Mouse (Mus musculus) heart, postnatal 36 days (tissue): ENCODE measurements at regions not wholly inside any gene's neighbourhood (a gene's known extent, or its start where the extent isn't known, plus 50 kb on each side); places are given as distances from the start of the nearest gene placed in this dataset.

Source experiments
- DNase-seq, 2 experiments: peaks; one replicate each; pipeline ENCODE4 v3.0.0; 2021 to 2022
- intact Hi-C: fragments of 180-260 bp; cut with DNase I; formaldehyde crosslinking; loops from one replicate; pipeline ENCODE4 v1.15.1; 2025

DNA sequence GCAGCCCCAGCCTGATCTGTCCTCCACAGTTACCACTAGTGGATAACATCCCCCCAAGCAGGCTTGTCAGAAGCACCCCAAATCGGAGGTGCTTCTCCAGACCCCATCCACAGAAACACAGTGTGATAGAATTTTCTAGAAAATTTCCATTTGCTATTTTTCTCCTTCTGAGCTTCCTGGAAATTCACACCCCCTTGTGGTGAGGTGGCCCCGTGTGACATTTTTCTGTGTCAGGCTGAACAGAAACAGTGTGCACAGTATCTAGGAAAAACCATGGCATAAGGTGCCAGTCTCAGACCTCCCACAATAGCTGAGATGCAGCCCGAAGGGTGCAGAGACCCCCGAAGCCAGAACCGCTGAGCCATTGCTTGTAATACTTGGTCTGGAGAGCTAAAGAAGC lies 155.3 kb upstream of the Mvb12b start:
- no peak for DNase-seq
- intact Hi-C loops, result no loop called here

DNA sequence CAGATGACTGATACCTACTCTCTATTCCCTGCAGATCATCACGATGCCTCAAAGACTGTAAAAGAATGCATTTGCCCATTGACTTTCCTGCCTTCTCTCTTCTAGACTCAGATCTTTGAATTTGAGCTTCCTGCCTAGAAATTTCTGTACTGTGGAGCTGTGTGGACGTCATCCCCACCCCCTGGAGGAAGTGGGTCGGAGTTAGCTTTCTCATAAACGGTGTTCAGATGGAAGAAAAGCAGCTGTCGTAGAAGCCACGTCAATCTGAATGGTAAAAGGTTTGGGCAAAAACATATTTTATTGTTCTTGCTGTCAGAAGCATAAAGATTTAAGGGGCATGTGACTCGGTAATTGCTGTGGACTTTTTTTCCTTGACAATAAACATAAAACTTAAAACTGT lies 154.6 kb upstream of the Mvb12b start:
- no peak for DNase-seq
- intact Hi-C loops, result no loop called here

DNA sequence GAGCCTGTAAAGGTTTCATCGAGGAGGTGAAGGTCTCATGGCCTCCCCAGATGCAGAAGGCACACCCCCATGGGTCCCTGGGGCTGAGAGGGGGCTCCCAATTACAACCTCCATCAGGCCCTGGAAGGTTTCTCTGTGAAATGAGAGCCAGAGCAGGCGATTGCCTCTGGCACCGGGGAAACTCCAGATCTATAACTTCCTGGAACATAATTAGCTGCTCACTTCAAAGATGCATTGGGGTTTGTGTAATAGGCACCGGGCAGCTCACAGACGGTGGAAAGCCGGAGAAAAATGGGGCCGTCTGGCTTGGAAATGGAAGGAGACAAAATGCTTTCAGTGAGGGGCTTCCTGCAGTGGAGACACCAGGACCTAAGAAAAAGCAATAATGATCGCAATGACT lies 151.2 kb upstream of the Mvb12b start:
- intact Hi-C loops, result no loop called here
- DNase-seq, result no peak

DNA sequence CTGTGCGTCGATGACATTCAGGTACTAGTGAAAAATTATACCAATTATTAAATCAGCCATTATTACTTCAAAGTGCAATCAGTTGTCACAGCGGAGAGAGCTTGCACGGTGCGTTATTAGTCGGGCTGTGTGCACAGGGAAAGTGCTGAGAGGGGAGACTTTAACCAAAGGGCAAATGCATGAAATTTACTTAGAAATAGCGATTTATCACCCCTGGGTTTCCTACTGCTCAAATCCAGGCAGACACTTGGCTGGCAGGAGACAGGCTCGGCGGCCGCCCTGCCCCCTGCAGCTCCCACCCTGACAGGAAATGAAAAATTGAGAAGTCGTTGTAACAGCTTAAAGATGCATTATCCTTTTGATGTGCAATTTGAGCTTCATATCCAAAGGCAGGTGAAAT lies 145.5 kb upstream of the Mvb12b start:
- intact Hi-C loops, result no loop called here
- no peak for DNase-seq

DNA sequence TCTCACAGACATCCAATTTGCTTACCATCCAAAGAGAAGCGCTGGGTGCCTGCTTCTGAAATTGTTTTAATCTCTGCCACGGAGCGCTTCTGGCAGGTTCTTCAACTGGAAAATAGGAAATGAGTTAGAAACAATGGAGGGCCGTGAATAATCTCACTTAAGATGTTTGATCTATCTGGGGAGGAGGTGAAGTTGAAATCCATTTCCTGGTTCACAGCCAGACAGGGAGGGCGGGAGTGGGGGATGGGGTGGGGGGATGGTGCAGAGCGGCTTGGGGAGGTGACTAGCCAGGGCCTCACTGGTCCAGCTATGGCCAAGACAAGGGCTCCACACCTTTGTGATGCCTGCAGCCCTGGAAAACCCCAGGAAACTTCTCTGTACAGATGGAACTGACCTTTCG lies 143.7 kb upstream of the Mvb12b start:
- intact Hi-C loops, result no loop called here
- DNase-seq, result no peak

DNA sequence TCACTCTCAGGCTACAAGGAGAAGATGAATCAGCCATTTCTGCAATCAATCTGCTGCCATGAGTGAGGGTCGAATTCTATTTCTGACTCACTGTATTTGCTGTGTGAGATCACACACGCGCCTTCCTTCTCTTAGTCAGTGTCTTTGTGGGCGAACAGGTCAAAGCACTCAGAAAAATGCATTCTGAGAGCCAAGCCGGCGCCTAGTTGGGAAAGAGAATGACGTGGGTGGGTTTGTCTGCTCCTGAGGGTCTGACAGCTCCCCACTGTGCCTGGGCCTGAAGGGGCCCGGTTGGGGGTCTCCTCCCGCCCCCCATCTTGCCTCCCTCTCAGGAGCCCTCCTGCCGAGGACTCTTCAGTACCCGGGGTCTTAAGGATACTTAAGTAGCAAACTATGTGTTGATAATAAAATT lies 143.3 kb upstream of the Mvb12b start:
- intact Hi-C loops, result no loop called here
- no peak for DNase-seq

DNA sequence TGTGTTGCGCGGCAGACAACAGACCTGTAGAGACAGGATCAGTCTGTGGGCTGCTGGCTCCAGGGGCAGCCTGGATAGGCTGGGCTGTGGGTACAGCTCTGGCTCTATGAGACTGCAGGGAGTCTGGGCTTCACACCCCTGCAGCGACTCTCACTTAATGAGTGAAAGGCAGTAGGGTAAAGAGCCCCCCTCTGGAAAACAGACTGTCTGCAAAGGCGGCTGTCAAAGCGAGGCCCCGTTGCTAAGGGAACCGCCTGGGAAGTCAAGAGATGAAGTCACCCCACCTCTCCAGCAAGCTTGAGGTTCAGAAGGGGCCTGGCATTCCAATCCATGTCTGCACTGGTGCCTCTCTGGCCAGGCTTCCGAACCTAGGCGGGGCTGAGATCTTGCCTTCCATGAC lies 139.7 kb upstream of the Mvb12b start:
- no peak for DNase-seq
- intact Hi-C loops, result no loop called here

DNA sequence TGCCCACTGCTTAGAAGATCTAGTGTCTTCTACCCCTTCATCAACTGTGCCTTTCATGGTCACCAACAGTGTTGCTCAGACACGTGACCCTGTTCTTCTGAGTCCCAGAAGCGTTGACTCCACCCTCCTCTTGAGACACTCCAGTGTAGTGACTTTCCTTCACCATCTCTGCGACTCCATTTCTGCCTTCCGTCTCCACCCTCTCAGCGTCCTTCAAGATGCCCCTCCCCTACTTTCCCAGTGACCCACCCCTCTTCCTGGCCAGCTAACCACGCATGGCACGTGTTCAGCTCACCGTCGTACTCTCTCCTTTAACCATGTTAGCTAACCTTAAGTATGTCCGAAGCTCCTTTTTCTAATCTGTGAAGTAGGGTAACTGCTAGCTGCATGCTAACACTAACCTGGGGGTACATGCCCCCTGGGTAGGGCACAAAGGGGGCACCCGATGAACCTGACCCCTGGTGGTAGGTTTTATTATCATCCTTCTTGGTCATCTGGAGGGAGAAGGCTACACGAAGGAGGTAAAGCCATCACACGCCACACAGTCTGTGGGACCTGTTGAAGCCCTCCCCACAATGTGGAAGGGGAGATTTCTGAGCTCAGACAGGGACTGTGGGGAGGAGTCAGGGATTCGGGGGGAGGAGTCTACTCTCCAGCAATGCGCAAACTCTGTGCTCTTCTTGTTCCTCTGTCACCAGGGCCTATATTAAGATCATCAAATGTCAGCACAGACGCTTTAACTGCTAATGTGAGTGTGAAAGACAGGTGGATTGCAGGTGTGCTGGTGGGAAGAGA lies 139.0 kb upstream of the Mvb12b start:
- no peak for DNase-seq
- intact Hi-C loops, result no loop called here

DNA sequence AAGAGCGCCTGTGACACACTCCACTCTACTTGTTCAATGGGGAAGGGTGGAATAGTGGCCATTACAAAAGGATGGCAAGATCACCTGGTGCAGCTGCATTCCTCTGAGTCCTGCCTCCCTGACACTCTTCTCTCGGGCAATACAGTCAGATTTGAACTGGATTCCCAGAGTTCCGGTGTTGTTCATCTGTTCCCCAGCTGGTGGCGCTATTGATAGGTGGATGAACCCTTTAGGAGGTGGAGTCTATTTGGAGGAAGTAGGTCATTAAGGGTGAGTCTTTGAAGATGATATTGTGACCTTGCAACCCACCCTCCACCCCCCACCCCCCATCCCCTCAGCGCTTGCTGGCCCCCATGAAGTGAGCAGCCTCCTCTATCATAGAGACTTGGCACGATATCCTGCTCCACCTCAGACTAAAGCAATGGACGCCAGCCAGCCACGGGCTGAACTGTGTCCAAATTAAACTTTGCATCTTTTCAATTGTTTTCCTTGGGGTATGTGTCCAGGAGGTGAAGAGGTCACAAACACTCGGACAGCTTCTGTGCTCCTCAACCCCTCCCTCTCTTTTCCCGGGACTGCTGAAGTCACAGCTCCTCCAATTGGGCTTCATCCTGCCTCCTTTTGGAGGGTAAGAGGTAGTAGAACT lies 138.1 kb upstream of the Mvb12b start:
- DNase-seq, result peak in 1 of 2 experiments; percentile 22
- intact Hi-C loops, result no loop called here

DNA sequence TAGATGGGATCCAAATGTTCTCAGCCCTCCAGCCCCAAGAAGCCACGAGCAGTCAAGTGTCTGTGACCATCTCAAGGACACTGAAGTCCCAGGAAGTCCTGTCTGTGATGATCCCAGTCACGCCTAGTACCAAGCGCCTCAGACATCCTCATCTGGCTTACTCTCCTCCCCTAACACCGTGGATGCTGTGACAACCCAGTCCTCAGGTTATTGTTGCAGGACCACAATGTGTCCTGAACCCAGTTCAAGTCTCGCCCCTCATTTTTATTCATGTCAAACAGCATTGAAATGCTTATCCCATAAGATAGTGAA lies 129.4 kb upstream of the Mvb12b start:
- no peak for DNase-seq
- intact Hi-C loops, result no loop called here

DNA sequence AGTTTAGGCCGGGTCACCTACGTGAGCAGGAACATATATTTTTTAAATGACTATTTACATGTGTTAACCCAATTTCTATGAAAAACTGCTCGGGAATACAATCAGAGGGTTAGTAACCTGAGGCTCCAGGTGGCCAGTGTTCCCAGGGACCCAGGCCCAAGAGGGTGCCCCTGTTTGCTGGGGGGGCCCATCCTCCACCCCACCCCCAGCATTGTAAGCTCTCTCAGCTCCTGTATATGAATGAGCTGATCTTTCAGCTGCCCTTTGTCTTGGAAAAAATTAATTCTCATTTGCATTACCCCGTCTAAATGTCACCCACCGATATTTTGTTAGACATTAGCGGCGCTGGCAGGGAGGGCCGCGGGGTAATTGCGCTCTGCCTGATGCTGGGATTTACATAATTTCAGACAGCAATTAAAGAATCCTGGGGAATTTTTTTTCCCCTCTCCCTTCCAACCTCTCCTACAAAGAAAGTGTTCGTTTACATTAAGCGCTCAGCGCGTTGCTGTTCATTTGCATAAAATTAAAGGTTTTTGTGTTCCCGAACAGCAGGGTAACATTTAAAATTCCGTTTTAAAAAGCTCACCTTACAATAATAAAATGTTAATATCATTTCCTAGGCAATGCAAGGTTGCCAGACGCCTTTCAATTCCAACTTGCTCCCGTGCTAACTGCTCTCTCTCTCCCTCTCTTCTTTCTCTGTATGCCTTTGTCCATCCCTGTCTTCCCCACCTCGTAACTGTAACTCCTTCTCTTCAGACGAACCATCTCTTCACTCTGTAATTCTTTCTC lies 128.8 kb upstream of the Mvb12b start:
- intact Hi-C loops, result no loop called here
- no peak for DNase-seq

DNA sequence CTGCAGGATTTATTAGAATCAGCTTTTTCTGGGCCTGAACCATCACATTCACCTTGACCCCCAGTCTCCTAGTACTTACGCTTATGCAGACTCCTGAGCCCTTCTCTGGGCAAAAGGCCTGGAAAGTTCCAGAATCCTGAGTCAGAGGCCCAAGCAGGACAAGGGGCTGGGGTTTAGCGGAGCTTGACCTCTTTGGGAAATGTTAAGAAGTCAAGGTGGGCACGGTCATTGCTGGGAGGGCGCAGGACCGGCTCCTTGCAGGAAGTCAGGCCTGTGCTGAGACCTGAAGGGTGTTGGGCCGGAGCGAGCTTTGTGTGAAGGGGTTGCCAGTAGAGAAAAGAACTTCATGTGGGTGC lies 127.9 kb upstream of the Mvb12b start:
- intact Hi-C loops, result no loop called here

DNA sequence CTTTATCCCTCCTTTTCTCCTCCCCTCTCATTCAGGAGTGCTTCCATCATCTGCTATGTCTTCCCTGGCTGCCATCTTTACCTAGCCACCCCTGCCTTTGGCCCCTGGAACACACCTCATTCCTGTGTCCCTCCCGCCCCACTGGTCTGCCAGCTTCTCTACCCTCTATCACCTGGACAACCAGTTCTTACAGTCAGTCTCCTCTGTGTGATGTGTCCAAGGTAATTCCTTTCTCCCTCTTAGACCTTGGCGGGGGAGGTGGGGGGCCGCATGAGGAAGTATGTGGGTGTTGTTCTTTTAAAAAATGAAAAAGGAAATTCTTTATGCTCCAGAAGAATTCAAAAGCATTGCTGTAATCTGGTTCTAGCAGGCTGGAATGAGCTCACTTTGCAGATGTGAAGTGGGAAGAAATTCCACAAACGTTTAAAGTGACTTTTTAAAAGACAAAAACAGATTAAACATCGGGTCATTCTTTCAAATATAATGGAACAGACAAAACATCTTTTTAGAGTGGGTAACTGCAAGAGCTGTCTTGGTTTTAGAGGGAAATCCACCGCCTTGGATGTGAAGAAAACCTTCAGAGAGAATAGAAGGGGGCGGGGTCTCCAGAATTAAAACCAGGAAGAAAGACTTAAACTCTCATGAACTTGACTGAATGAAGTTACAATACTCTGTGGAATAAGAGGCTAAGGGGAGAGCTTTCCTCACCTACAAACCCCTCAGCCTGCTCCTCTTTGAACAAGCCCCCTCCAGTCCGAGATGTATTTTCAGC lies 127.3 kb upstream of the Mvb12b start:
- intact Hi-C loops, result no loop called here
- no peak for DNase-seq

More for the DNA sequence above, 127.9 kb upstream of the Mvb12b start:
- DNase-seq, result no peak

DNA sequence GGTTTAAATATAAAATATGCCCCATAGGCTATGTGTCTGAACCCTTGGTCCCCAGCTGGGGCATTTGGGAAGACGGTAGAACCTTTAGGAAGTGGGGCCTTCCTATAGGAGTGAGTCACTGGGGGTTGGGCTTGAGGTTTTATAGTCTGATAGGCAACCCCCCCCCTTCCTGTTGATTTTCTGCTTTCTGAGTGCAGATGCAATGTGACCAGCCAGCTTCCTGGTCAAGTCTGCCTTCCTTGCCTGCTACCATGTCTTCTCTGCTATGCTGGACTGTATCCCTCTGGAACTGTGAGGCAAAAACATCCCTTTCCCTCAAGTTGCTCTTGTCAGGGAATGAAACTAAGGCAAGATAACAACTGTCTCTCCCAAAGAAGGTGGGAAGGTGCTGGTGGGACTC lies 122.4 kb upstream of the Mvb12b start:
- intact Hi-C loops, result no loop called here
- no peak for DNase-seq

DNA sequence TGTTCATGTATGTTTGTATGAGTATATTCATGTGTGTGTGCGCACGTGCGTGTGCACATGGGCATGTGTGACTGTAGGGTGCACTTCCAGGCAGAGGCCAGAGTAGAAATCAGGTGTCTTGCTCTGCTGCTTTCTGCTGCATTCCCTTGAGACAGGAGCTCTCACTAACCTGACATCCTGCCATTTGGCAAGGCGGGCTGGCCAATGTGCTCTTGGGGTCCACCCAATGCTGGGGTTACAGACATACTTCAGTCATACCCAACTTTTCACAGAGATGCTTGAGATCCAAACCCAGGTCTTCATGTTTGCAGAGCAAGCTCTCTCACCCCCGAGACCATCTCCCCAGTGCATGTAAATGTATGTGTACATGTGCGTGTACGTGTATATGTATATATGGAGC lies 120.2 kb upstream of the Mvb12b start:
- DNase-seq, result no peak
- intact Hi-C loops, result no loop called here

DNA sequence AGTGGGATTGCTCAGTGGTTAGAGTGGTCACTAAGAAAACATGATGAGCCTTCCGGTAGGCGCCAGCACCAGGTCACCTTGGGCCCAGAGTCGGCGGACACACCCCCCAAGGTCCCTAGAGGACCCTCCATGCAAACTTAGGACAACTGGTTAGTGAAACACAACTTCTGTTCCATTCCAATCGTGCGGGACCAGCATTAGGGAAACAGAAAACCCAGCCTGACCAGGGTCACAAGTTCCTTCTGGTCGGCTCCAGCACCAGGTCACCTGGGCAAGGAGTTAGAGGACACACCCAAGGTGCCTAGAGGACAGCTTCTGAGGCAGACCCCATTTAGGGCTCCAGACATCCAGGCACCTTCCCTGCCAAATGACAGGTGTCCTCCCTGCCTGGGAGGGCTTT lies 109.4 kb upstream of the Mvb12b start:
- no peak for DNase-seq
- intact Hi-C loops, result no loop called here

DNA sequence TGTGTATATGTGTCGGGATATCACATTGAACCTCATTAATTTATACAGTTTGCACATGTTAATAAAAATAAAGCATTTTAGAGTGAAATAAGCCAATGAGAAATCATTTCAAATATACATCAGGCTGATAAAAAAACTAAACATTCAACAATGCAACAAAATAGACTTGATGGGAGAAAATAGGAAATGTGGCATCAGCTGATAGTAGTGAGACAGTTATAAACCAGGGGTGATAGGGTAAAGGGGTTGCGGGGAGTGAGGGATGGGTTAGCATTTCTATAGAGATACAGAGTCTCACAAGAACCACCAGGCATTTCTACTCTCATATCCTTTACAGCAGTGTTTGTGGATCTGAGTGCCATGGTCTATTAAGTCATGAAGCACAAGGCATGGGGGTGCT lies 108.6 kb upstream of the Mvb12b start:
- DNase-seq, result no peak
- intact Hi-C loops, result no loop called here

DNA sequence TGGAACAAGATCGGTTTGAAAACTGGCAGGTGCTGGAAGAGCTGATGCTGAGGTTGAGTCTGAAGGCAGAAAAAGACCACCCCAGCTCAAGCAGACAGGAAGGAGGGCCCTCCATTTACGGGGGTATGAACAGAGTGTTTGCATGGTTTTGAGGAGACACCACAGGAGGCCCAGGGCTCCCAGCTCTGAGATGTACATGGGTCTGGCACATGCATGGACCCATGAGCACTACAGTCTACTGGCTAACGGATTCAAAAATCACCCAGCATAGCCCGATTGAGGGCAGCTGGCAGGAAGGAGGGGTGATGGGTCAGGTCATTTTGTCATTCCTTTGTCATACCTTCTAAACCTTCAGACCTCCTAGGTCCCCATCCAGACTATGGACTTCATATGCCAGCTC lies 103.6 kb upstream of the Mvb12b start:
- intact Hi-C loops, result no loop called here
- no peak for DNase-seq

DNA sequence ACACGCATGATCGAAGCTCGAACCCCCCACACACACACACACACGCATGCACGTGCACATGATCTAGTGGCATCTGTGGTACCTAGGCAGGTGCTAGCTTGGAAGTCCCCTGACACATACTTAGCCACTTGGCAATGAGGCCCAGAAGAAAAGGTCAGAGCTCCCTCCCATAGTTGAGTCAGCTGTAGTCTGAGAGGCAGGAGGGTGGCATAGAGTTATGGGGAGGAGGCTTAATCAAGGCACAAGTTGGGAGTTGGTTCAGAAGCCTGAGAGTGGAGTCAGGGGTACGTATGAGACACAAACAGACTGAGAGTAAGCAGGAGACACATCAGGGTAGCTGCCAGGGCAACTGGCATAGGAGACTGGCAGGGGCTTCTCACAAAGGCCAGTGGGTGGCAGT lies 103.0 kb upstream of the Mvb12b start:
- DNase-seq, result no peak
- intact Hi-C loops, result no loop called here

DNA sequence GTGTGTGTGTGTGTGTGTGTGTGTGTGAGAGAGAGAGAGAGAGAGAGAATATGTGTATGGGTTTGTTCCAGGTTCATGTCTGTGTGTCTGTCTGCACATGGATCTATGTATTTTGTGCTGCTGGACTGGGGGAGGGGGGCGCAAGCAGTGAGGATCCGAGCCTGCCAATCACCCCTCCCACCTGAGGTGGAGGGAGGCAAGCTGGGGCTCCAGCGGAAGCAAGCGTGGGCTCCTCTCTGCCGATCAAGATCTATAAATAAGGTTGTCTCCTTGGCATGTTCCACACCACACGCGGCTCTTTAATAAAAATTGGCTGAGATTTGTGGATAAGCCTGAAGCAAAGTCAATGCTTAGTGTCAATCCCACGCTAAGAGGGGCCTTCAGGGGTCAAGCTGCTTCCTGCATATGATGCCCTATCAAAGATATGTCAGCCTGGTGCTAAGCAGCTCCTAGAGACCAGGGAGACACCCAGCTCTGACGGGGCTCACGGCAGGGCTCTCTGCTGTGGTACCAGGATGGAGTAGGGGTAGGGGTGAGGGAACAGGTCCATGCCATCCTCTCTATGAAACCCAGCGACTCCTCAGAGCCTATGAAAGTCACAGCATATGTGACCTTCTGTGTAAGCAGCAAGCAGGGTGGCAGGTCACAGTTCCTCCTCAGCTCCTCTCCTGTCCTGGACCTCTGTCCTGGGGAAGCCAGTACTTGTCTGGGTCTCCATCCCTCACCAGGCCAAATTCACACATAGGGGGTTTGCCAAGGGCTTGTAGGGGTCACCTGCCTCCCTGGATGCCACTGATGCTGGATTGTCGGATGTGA lies 102.0 kb upstream of the Mvb12b start:
- intact Hi-C loops, result no loop called here
- no peak for DNase-seq

DNA sequence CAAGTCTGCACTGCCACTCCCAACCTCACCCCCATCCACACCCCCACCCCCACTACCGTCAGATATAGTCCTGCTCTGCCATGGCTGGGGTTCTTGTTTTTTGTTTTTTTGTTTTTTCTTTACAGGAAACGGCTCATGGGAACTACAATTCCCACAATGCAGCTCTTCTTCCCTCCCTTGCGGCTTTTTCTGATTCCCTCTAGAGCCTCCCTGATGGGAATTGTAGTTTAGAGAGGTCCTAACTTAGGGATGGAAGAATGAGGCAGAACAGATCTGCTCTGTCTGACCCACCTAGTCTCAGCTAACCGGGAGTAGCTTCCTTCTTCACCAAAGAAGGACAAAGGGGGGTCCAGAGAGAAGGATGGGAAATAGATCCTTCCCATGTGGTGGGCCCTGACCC lies 98.7 kb upstream of the Mvb12b start:
- no peak for DNase-seq
- intact Hi-C loops, result no loop called here
